Mouse (Mus musculus) spleen, postnatal 14 days (tissue): ENCODE measurements around the gene Vps53.

Experiments used
- DNase-seq, 2 experiments: peaks; one replicate each; pipeline ENCODE4 v3.0.0; 2021 to 2022; ENCODE audit warnings: low spot score in 2 of 2

The Vps53 gene

GRCm38 (mm10) chr11:76056487-76056886 lies 123.0 kb downstream of the Vps53 start:
- DNase-seq, result no peak

DNA sequence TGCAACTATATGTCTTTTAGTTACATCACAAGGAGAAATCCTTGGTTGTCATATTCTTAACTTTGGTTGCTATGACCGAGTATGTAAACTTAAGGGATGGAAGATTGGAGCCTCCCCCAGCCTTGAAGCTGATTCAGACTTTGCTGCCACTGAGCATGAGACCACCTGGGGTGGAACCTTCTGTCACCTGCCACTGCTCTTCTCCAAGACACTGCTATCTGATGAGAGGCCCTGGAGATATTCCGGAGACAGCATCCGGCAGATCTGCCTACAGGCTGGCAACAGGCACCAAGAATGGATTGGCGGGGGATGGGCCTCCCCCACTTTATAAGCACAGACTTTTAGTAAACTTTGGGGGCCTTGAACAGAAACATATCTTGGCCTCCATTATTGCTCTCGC lies 127.0 kb downstream of the Vps53 start:
- no peak for DNase-seq

DNA sequence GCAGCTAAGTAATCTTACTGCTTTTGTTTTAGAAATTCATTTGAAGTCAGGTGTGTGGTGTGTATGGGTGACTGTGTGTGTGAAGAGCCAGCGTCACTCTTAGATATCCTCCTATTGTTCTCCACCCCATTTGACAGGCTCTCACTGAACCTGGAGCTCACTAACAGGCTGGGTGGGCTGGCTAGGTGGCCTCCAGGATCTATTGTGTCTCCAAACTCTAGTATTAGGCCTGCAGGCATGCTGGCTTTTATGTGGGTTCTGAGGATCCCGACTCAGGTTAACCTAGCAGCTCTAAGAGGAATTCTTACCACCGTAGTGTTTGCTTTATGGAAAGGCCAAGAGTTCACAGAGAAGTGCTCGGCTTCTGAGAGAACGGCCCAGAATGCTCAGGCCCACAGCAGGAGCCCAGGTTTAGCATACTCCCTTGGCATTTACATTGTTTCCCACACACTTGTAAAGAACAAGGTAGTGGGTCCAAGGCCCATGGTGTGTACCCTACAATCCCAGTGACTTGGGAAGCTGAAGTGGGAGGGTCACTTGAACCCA lies 128.4 kb downstream of the Vps53 start:
- no peak for DNase-seq

DNA sequence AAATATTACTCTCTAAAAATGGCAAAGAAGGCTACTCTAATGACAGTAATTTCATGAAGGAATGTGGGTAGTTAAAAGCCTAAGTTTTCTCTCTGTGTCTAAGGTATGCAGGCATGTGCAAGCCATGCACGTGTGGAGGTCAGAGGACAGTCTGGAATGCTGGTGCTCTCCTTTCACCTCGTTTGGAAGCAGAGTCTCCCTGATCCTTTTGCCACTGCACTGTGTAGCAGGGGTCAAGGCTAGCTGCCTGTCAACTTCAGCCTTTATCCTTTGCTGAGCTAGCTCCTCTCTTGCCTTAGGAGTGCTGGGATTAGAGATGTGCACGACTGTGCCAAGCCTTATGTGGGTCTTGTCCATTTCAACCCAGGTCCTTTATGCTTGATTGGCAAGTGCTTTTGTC lies 128.9 kb downstream of the Vps53 start:
- DNase-seq, result no peak

DNA sequence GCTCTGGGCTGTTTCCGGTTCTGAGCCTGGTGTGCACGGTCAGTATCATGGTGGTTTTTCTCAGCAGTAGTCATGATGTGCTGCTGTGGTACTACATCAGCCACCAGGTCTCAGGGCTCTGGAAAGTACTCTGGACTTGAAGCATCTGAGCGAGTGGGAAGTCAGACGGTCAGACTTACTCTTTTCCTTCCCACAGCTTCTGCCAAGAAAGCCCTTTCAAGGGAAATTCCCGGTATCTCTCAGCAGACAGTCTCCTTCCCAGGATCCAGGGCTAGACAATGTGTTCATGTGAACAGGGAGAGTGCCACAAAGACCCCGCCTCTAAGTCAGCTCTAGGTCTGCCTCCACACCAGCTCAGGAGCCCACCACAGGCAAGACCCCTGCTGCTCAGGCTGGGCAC lies 134.1 kb downstream of the Vps53 start:
- no peak for DNase-seq

DNA sequence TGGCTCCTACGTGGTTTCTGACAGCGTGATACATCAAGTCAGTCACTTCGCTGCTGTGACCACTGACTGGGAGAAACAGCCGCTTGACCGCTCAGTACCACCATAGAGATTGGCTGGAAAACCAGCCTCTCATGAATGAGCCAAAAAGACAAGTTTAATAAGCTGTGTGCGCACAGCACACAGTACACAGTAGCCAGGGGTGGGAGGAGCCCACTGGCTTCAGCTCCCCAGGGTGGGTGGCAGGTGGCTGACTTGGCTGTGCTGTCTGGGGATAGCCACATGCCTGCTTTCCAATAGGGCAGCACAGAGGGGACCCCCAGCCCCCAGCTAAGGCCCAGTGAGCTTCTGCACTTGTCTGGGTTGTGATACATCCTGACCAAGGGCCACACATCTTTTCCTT lies 135.0 kb downstream of the Vps53 start:
- no peak for DNase-seq

DNA sequence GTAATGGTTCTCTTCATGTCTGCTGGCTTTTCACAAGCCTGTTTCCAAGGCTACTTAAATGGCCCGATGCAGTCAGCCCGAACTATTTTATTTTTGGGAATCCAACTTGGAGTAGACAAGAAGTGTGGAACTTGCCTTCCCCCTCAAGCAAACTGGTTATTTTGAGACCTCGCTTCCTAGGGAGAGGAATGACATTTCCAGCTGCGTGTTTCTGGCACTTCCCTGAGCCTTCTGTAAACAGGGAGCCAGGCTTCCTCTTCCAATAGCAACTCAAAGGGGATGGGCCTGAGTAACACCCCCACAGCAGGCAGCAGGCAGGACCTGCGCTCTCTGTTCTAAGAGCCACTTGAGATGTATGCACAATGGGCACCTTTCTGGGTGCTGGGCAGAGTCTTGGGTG lies 136.6 kb downstream of the Vps53 start:
- no peak for DNase-seq

DNA sequence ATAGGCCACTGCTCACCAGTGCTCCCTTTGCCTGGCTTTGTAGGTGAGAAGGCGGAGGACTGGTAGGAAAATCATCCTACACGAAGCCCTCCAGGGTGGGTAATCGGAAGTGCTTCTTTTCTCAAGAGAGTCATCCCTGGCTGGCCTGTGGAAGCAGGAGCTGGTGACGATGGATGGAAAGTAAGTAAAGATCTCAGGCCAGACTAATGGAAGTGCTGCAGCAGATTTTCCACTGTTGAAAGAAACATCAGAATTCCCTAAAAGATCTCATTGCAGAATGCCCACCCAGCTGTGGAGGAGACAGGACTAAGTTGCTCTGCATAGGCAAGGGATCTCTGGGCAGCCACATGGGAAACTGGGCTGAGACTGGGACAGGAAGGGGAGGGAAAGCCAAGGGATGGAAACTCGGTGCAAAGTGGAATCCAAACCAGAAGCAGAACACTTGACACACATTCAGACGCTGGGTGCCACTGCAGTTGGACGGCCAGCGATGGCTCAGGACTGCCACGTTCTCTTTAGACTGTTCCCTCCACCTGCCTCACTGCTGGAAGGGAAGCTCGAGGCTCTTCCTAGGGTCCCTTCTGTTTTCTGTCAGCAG lies 137.3 kb downstream of the Vps53 start:
- DNase-seq, result no peak

DNA sequence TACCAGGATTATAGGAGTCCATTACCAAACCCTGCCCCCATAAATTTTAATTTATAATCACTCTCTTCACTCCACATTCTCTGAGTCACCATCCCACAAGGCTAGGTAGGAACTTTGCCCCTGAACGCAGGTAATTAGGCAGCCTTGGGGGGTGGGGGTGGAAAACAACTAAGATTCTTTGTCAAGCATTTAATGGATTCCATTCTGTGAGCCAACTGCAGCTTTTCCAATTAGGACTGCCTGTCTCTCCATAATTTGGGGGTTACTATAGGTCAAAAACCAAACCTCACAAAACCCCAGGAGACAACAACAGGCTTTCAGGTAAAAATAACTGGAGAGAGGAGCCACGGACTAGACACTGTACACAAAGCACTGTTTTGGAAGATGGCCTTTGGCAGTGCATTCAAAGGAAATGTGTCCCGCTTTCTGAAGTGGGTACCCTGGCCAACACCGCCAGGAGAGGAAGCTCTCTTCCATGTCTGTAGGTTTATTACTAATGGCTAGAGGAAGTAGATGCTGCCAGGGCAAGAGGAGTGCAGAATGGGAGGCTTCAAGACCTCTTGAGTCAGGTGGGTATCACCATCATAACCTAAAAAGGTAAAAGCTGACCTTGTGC lies 138.6 kb downstream of the Vps53 start:
- no peak for DNase-seq

DNA sequence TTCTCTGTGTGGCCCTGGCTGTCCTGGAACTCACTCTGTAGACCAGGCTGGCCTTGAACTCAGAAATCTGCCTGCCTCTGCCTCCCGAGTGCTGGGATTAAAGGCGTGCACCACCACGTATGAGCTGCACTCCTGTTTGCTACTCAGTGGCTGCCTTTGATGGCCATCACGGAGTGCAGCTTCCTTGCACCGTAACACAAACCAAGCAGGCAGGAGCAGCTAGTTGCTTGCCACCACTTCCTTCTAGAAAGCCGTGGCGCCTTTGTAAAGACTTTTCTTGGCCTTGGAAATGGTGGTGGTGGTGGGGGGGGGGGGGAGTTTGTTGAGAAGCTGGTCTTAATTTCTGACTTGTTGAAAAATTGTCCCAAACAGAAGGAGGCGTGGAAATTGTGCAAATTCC lies 139.3 kb downstream of the Vps53 start:
- no peak for DNase-seq

- no peak for DNase-seq
Observed at GRCm38 (mm10) chr11:76039271-76040053, 140.0 kb downstream of the Vps53 start.

- no peak for DNase-seq
Observed at GRCm38 (mm10) chr11:76037581-76038294, 141.7 kb downstream of the Vps53 start.

- no peak for DNase-seq
Observed at GRCm38 (mm10) chr11:76035182-76035581, 144.3 kb downstream of the Vps53 start.

GRCm38 (mm10) chr11:76033836-76034235 lies 145.6 kb downstream of the Vps53 start:
- no peak for DNase-seq

DNA sequence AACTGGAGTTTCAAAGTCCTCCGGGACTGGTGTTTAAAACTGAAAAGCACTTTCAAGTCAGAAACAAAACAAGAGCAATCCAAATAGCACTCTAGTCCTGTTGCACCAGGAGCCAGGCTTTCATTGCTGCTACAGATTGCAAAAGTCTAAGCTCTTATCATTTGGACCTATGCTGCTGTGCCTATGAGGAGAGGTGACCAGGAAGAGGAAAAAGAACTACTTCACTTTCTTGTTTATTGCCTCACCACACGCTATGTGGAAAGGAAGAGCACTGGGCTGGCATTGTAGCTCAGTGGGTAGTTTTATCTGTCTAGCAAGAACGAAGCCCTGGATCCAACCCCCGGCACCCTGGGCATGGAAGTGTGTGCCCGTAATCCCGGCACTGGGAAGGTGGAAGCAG lies 146.1 kb downstream of the Vps53 start:
- no peak for DNase-seq

DNA sequence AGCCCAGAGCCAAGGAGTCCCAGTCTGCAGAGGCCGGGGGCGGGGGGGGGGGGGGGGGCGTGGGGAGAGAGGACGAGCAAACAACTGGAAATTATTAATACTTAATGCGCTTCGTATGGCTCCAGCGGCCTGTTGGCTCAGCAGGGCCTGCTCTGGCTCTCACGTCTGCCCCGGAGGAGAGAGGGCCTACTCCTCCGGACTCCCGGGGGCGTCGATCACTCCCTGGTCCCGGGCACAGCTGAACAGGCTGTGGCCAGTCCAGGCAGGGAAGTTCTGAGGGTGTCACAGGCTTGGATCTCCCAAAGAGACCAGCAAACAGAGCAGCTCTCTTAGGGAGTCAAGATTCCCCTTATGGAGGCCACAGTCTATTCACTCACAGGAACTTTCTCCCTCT lies 151.4 kb downstream of the Vps53 start:
- no peak for DNase-seq

DNA sequence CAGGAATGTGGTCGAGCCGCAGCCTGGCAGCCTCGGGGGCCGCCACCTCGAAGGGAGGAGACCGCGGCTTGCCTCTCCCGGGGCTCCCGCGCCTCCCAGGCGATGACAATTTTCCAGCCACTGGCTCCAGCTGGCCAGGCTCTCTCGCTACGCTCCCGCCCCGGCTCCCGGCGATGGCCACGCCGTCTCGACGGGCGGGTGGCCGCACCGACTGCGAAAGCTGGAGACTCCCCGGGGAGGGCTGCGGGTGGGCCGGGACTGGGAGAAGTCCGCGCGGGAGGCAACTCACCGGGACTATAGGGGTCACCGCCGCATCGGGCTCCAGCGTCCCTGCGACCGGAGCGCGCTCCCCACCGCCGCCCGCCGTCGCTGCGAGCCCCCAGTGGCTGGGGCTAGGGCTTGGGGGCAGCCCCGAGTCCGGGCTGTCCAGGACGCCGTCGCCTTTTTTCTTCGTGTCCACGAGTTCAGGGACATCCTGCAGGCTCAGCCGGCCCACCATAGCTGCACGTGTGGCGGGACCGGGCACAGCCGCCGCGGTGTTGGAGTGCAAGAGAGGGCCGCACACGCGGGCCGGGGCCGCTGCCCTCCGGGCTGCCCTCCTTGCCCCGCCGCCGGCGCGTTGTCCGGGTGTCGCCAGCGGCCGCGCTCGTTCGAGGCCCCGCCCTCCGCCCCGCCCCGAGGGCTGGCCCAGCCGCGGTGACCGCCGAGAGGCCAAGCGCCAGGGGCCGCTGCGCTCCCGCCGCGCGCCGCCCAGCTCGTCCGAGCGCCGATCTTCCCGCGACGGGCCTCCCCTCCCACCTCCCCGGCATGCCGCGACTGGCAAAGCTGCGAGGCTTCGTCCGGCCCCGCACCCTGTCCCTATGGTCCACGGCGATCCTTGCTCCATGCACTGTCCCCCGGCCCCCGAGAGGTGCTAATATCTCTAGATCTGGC lies 152.0 kb downstream of the Vps53 start, which contains the start of gene Rflnb:
Gene Rflnb (minus strand): TSS at position 644 of the 933 bp plus-strand sequence.
- DNase-seq, result peak; percentile 73 to 75

- DNase-seq, result no peak
Observed at GRCm38 (mm10) chr11:76026527-76027138, 152.8 kb downstream of the Vps53 start.

DNA sequence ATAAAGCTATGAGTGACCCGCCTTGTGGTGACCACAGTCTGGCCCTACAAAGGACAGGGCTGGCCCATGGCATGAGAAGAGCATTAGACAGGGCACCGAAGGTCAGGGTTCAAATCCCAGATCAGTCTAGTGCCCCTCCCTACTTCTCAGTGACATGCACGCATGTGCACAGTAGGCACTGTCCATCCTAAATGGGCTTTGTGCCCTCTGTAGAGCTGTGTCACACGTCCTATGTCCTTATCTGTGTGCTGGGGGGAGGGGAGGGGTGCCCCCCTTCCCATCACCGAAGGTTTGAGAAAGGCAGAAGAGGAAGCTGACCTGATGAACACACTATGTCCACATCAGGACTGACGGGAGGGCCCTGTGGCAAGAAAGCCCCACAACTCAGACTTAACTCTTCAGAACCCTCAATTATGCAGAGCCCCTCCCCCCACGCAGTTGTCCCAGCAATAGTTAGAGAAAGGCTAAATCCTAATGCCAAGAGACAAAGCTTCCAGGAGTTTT lies 154.3 kb downstream of the Vps53 start:
- no peak for DNase-seq

DNA sequence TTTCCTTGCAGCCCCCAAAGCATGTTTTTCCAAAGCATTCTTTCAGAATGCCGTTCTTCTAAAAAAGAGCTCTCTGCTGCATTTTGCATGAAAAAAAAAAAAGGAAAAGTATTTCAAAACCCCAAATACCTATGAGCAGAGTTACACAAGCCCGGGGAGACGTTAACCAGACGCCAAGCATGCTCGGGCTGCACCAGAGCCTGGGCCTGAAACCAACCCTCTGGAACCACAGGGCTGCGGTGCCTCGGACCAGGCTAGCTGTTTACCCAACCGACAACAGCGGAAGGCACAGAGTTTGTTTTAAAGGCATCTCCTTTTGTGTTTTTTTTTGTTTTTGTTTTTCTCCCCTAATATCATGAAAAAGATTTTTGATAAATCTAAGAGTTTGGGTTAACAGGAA lies 158.5 kb downstream of the Vps53 start:
- no peak for DNase-seq
